Mouse (Mus musculus): ENCODE results near the gene Dtx3. TPM values are rescaled to one million over a fixed set of nuclear protein-coding genes. Genes with fewer than 3 reads are reported as not detected.
A peak's percentile ranks its signal among the peaks of the same experiment; 100 is the strongest.
"Not testable (repeated sequence)": the region's sequence is repeated elsewhere in the genome, so short reads cannot be mapped to it uniquely, and the experiment has no call there.

Dtx3 gene
- polyA plus RNA-seq, 1 experiment from 2014 or later = 115 TPM

- H3K27ac ChIP-seq (replicated peaks) = no peak overlapping the region
- no peaks in the 10 kb centered on the region for H3K9me3 ChIP-seq
- DNase-seq (ENCODE audit: low spot score) = peak; percentile 36
- 31% methylated on average over 10 of the region's 10 CpGs for WGBS
- peaks cover 51% of the 10 kb centered on the region for H3K4me1 ChIP-seq
- no peaks in the 10 kb centered on the region for H3K36me3 ChIP-seq (replicated peaks)
- peaks cover 97% of the 10 kb centered on the region for H3K27me3 ChIP-seq (replicated peaks; ENCODE audit: low read depth, poor library complexity, severe bottlenecking)
- no peak overlapping the region for H3K4me3 ChIP-seq
Measured at GRCm38 (mm10) chr10:127167614-127168192, 27.8 kb downstream of the Dtx3 start.

- Histone ChIP-seq H3K27me3 (replicated peaks; ENCODE audit: low read depth, poor library complexity, severe bottlenecking) (peaks cover 94% of the 10 kb centered on the region), H3K36me3 (replicated peaks) (no peaks in the 10 kb centered on the region), H3K27ac (replicated peaks) (no peak overlapping the region), H3K9me3 (no peaks in the 10 kb centered on the region), H3K4me3 (peak overlapping the region; percentile 72; the same call in 1 of the 2 replicates), H3K4me1 (peaks cover 51% of the 10 kb centered on the region)
- DNase-seq (ENCODE audit: low spot score) = peak; percentile 27
- 17% methylated on average over 15 of the region's 15 CpGs for WGBS
Measured at GRCm38 (mm10) chr10:127166771-127167613, 28.5 kb downstream of the Dtx3 start.

- DNase-seq (ENCODE audit: low spot score) = no peak
- Histone ChIP-seq H3K27me3 (replicated peaks; ENCODE audit: low read depth, poor library complexity, severe bottlenecking) (peaks cover 88% of the 10 kb centered on the region), H3K9me3 (no peaks in the 10 kb centered on the region), H3K27ac (replicated peaks) (peak overlapping the region; percentile 84; the same call in 1 of the 2 replicates), H3K36me3 (replicated peaks) (no peaks in the 10 kb centered on the region), H3K4me1 (peaks cover 51% of the 10 kb centered on the region), H3K4me3 (peak overlapping the region; percentile 72)
- 3% methylated on average over 11 of the region's 11 CpGs for WGBS
Measured at GRCm38 (mm10) chr10:127166404-127166715, 29.2 kb downstream of the Dtx3 start.

- Histone ChIP-seq H3K36me3 (replicated peaks) (no peaks in the 10 kb centered on the region), H3K27ac (replicated peaks) (peak overlapping the region; percentile 84), H3K4me3 (peak overlapping the region; percentile 72), H3K4me1 (peaks cover 46% of the 10 kb centered on the region), H3K27me3 (replicated peaks; ENCODE audit: low read depth, poor library complexity, severe bottlenecking) (peaks cover 82% of the 10 kb centered on the region), H3K9me3 (no peaks in the 10 kb centered on the region)
- WGBS = under 1% methylated on average over 56 of the region's 56 CpGs
- DNase-seq (ENCODE audit: low spot score) = peak; percentile 66
Measured at GRCm38 (mm10) chr10:127165654-127166403, 29.7 kb downstream of the Dtx3 start.

- no peaks in the 10 kb centered on the region for H3K9me3 ChIP-seq
- peaks cover 41% of the 10 kb centered on the region for H3K4me1 ChIP-seq
- peak overlapping the region; percentile 72 for H3K4me3 ChIP-seq
- peak overlapping the region; percentile 84 for H3K27ac ChIP-seq (replicated peaks)
- no peaks in the 10 kb centered on the region for H3K36me3 ChIP-seq (replicated peaks)
- under 1% methylated on average over 42 of the region's 42 CpGs for WGBS
- DNase-seq (ENCODE audit: low spot score) = no peak
- peaks cover 77% of the 10 kb centered on the region for H3K27me3 ChIP-seq (replicated peaks; ENCODE audit: low read depth, poor library complexity, severe bottlenecking)
Measured at GRCm38 (mm10) chr10:127165354-127165653, 30.2 kb downstream of the Dtx3 start.

- H3K27ac ChIP-seq (replicated peaks) = peak within 1 kb of the TSS; percentile 84
Measured at GRCm38 (mm10) chr10:127164631-127165353, 30.7 kb downstream of the Dtx3 start, which contains the start of gene B4galnt1. TSS of gene B4galnt1 (plus strand) at chr10:127165225.

GRCm38 (mm10) chr10:127164190-127164589 is 31.3 kb downstream of the Dtx3 start:
- Histone ChIP-seq H3K4me1 (peaks cover 33% of the 10 kb centered on the region), H3K4me3 (peak overlapping the region; percentile 72; the same call in 1 of the 2 replicates), H3K27me3 (replicated peaks; ENCODE audit: low read depth, poor library complexity, severe bottlenecking) (peaks cover 66% of the 10 kb centered on the region), H3K36me3 (replicated peaks) (no peaks in the 10 kb centered on the region), H3K9me3 (no peaks in the 10 kb centered on the region), H3K27ac (replicated peaks) (no peak overlapping the region)
- WGBS = 92% methylated on average over 4 of the region's 4 CpGs
- DNase-seq (ENCODE audit: low spot score) = no peak

More at GRCm38 (mm10) chr10:127164631-127165353, 30.7 kb downstream of the Dtx3 start, which contains the start of gene B4galnt1:
- H3K9me3 ChIP-seq = no peaks in the 10 kb centered on the region
- H3K36me3 ChIP-seq (replicated peaks) = no peaks in the 10 kb centered on the region
- DNase-seq (ENCODE audit: low spot score) = peak; percentile 89
- H3K4me1 ChIP-seq = peaks cover 36% of the 10 kb centered on the region
- peak within 1 kb of the TSS; percentile 72 for H3K4me3 ChIP-seq
- WGBS = 2% methylated on average over 52 of the region's 52 CpGs
- H3K27me3 ChIP-seq (replicated peaks; ENCODE audit: low read depth, poor library complexity, severe bottlenecking) = peaks cover 72% of the 10 kb centered on the region

- DNase-seq (ENCODE audit: low spot score); H3K27ac ChIP-seq (replicated peaks); H3K9me3 ChIP-seq; H3K36me3 ChIP-seq (replicated peaks); H3K4me3 ChIP-seq: not testable (repeated sequence)
- peaks cover 31% of the 10 kb centered on the region for H3K4me1 ChIP-seq
- peaks cover 52% of the 10 kb centered on the region for H3K27me3 ChIP-seq (replicated peaks; ENCODE audit: low read depth, poor library complexity, severe bottlenecking)
- 58% methylated on average over 7 of the region's 7 CpGs for WGBS
Measured at GRCm38 (mm10) chr10:127162771-127163261, 32.7 kb downstream of the Dtx3 start.

- Histone ChIP-seq H3K36me3 (replicated peaks) (no peaks in the 10 kb centered on the region), H3K4me3 (no peak overlapping the region), H3K27me3 (replicated peaks; ENCODE audit: low read depth, poor library complexity, severe bottlenecking) (peaks cover 31% of the 10 kb centered on the region), H3K9me3 (no peaks in the 10 kb centered on the region), H3K4me1 (peaks cover 13% of the 10 kb centered on the region), H3K27ac (replicated peaks) (no peak overlapping the region)
- 76% methylated on average over 3 of the region's 3 CpGs for WGBS
- DNase-seq (ENCODE audit: low spot score) = no peak
Measured at GRCm38 (mm10) chr10:127160728-127161127, 34.8 kb downstream of the Dtx3 start.

GRCm38 (mm10) chr10:127160081-127160480 is 35.4 kb downstream of the Dtx3 start:
- no peaks in the 10 kb centered on the region for H3K9me3 ChIP-seq
- 89% methylated on average over 9 of the region's 9 CpGs for WGBS
- DNase-seq (ENCODE audit: low spot score) = no peak

GRCm38 (mm10) chr10:127158471-127158870 is 37.1 kb downstream of the Dtx3 start:
- Histone ChIP-seq H3K27me3 (replicated peaks; ENCODE audit: low read depth, poor library complexity, severe bottlenecking) (peaks cover 9% of the 10 kb centered on the region), H3K4me1 (no peaks in the 10 kb centered on the region), H3K9me3 (no peaks in the 10 kb centered on the region), H3K27ac (replicated peaks) (no peak overlapping the region), H3K4me3 (no peak overlapping the region), H3K36me3 (replicated peaks) (no peaks in the 10 kb centered on the region)
- DNase-seq (ENCODE audit: low spot score) = no peak
- 75% methylated on average over 3 of the region's 3 CpGs for WGBS

More at GRCm38 (mm10) chr10:127160081-127160480, 35.4 kb downstream of the Dtx3 start:
- peaks cover 7% of the 10 kb centered on the region for H3K4me1 ChIP-seq
- H3K27ac ChIP-seq (replicated peaks) = no peak overlapping the region
- no peaks in the 10 kb centered on the region for H3K36me3 ChIP-seq (replicated peaks)
- peaks cover 25% of the 10 kb centered on the region for H3K27me3 ChIP-seq (replicated peaks; ENCODE audit: low read depth, poor library complexity, severe bottlenecking)
- H3K4me3 ChIP-seq = no peak overlapping the region

GRCm38 (mm10) chr10:127156511-127156910 is 39.0 kb downstream of the Dtx3 start:
- no peaks in the 10 kb centered on the region for H3K4me1 ChIP-seq
- no peaks in the 10 kb centered on the region for H3K36me3 ChIP-seq (replicated peaks)
- H3K27me3 ChIP-seq (replicated peaks; ENCODE audit: low read depth, poor library complexity, severe bottlenecking) = no peaks in the 10 kb centered on the region
- 89% methylated on average over 1 of the region's 1 CpGs for WGBS
- no peak overlapping the region for H3K27ac ChIP-seq (replicated peaks)
- no peaks in the 10 kb centered on the region for H3K9me3 ChIP-seq
- DNase-seq (ENCODE audit: low spot score) = no peak
- H3K4me3 ChIP-seq = no peak overlapping the region
